Mouse (Mus musculus) gastrocnemius, postnatal 25 days (tissue): ENCODE measurements around the gene Wrap53. TPM values are rescaled to one million over a fixed set of nuclear protein-coding genes. Genes with fewer than 3 reads are reported as not detected.
"Not testable (repeated sequence)": the region's sequence is repeated elsewhere in the genome, so short reads cannot be mapped to it uniquely, and the experiment has no call there.

Experiments
- DNase-seq: peaks from one replicate; pipeline ENCODE4 v3.0.0; 2022
- total RNA-seq, 2 experiments: library from RNA; stranded (reverse); gene quantifications; 1 replicate in 1 of 2; 2 replicates in 1 of 2; pipeline ENCODE4 v1.2.3; 2021

Gene Wrap53
- total RNA-seq, 2 experiments from 2014 or later, result 3.4 to 3.7 TPM

GRCm38 (mm10) chr11:69563373-69563772, 16.7 kb downstream of the Wrap53 start:
- DNase-seq, result no peak

- DNase-seq, result no peak
Measured at GRCm38 (mm10) chr11:69560896-69561854, 18.9 kb downstream of the Wrap53 start.

DNA sequence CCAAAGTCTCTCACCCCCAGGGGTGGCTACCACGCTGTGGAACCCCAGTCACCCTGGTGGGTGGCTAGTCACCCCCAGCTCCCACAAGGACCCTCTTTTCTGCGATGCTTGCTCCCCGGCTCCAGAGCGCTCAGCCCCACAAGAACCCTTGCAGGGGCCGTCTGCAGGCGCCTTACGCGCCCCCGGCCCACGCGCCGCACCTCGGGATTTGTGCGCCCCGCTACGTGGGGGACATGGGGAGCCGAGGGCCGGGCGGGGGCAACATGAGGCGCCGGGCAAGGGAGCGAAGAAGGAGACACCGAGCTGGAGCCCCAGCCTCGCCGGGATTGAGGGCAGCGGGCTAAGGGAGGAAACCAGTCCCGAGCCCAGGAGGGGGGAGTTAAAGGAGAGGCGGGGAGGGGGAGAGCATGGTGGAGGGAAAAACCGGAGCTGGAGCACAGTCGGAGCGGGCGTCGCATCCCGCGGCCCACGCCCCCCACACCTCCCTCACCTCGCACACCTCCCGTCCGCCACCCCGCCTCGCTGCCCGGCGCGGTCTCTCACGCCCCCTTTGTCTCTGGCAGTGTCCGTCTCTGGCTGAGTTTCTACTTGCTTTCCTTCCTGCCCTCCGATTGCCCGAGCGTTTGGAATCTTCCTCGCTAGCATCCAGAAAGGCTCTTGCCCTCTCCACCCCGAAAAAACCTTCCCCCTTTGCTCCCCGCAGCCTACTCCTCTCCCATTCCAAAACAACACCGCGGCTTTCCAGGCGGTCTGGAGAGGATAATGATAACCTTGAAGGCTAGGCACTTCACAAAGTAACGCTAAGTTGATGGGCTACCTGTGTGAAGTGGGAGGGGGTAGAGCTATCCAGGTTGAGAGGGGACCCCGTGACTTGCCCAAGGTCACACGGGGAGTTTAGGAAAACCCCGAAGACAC, 19.9 kb downstream of the Wrap53 start, which contains the start of gene Efnb3:
Gene Efnb3 (minus strand): TSS at position 355 of the 915 bp plus-strand sequence.
- no peak for DNase-seq

GRCm38 (mm10) chr11:69559183-69559582, 20.9 kb downstream of the Wrap53 start:
- DNase-seq, result no peak

DNA sequence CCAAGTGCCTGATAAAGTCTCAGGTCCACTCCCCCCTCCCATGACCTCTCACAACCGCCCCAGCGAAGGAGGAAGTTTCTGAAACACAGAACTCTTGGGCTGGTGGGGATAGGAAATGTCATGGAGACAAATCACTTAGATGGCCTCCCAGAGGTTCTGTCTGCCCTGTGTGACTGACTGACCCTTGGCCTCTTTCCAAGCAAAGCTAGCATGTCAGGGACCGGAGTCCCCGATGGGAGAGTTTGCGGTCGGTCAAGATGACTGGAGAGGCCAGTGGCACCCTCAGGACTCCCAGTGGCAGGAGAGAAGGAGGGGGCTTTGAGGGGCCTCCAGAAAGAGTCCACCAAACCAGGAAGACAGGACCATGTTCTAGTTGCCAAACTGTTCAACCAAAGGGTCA, 21.3 kb downstream of the Wrap53 start:
- DNase-seq, result no peak

- DNase-seq, result no peak
Measured at GRCm38 (mm10) chr11:69557381-69557958, 22.6 kb downstream of the Wrap53 start.

DNA sequence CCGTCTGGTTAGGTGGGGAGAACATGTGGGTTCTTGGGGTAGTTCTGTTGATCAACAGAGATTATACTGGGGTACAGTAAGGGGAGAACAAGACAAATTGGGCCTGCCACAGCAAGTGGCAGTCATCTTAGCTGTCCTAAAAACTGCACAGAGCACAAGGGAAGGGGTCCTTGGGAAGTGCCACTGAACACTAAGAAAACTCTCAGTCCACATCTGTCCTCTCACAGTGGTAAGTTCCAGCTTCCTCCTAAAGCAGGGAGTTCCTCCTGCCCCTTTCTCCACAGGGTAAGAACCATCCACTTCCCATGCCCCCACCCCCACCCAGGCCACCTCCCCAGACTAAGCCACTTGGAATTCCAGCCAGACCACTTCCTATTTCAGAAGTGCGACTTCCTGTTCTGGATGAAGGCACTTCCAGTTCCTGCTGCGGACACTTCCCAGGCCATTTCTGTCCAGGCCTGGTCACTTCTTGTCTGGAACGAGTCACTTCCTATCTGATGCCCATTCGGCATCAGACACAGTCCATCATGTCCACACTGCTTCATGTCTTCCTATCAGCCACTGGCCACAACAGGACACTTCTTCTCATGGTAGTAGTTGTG, 25.4 kb downstream of the Wrap53 start:
- no peak for DNase-seq

DNA sequence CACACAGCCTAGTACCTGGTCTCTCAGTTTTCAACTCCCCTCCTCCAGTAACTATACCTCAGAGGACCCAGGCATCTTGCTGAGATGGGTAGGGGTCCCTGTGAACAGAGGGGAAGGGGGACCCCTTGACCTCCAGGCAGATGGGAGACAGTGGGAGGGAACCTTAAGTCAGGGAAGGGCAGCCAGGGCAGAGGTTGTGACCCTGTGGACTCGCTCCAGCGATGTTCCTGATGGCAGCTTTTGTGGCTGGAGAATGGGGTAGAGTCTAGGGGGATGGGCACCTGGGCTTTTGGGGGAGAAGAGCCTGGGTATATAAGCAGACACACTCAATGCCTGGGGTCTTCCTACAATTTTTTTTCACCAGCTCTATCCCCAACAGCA, 26.7 kb downstream of the Wrap53 start:
- DNase-seq, result no peak

DNA sequence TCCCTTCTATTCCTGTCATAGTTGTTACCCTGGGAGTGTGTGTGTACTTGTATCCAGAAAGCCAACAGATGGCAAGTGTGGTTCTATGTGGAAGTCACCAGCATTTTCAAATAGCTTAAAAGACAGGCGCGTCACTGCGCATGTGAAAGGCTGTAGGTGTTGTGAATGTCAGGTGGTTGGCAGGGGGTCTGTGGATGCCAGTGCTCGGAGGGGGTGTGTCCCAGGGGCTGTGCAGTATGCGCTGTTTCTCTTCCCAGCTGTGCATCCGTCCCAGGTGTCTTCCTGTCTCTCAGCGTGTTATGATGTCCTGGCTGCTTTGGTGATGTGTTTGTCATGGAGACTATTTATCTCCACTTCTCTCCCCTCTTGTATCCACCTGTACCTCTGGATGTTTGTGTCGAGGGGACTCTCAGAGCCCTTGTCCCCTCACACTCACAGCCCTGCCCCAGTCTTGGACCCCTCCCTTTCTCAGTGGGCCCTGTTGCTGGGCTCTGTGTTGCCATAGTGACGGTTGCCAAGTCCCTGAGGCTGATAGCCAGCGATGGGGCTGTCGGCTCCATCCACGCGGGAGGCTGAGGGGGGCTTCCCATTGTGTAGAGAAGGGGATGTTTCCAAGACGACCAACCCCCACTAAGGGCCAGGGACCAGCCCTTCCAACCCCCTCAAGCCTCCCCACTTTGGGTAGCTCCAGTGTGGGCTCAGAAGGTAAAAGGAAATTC, 27.3 kb downstream of the Wrap53 start:
- DNase-seq, result no peak

DNA sequence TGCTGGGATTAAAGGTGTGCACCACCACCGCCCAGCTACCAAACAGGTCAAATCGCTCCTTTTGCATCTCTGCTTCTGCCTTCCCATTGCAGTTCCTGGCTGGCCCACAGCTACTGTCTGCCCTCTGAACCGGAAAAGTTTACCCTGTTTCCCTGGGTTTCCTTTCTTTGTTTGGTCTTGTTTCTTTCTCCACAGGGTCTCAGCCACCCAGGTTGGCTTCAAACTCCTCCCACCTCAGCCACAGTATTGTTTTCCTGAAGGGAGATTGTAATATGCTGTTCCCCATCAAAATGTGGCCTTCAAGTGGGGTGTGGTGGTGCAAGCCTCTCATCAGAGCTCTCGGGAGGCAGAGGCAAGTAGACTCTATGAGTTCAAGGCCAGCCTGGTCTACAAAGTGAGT, 28.7 kb downstream of the Wrap53 start:
- DNase-seq, result no peak

DNA sequence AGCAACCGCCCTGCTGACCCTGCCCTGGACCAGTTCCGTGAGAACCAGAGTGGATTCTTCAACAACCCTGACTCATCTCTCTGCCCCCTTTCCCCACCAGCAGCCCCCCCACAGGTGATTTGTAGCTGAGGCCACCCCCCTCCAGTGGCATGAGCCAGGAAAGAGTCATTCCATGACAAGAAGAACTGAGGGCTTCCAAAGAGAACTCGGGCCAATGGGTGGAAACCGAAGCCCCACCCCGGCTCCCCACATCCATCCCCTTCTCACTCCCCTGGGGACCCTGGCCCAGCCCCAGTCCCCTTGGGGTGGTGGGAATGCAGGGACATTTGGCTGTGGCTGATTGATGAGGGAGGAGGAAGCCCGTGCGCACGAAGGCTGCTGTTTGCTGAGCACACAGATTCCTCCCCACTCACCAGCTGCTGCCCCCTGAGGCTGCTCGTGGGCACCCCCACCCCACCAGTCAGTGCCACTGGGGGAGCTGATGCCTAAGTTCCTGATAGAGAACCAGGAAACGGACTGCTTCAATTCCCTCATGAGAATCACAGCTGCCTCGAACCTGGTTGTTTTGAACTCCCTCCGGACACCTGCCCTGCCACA, 30.9 kb downstream of the Wrap53 start, which contains the start of gene Dnah2:
Gene Dnah2 (minus strand): TSS at position 51 of the 597 bp plus-strand sequence.
- DNase-seq, result no peak

DNA sequence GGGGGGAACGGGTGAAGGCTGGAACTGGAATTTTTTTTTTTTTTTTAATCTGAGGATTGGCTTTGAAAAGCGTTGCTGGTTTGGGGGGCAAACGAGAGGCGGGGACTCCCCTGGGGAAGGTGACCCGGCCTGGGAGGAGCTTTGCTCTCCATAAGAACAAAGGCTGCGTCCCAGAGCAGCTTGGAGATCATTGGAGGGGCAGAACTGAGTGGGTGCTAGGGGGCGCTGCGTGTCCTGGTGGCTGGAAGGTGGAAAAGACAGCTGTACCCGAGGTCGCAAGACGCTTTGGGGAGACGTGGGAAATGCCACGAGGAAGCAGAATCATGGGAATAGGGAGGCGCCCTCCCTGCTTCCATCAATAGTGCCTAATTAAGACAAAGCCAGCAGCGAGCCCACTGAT, 33.0 kb downstream of the Wrap53 start:
- no peak for DNase-seq

GRCm38 (mm10) chr11:69546423-69547053, 33.5 kb downstream of the Wrap53 start:
- DNase-seq, result peak; percentile 50

GRCm38 (mm10) chr11:69545957-69546356, 34.1 kb downstream of the Wrap53 start:
- DNase-seq, result no peak

DNA sequence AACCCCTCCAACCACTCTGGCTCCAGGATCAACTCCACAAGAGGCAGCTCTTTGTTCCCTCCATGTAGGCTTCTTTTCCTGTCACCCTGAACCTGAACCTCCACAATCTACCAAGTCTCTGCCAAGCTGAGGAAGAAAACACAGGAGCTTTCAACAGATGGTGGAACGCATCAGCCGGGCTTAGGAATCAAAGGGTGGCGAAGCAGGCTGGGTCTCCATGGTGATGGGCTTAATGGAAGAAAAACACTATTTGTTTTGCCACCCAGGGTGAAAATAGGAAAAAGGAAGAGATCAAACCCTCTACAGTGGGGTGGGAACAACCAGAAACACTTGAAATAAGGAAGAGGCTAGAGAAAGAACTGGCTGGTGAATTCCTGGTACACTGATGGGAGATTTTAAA, 36.5 kb downstream of the Wrap53 start:
- DNase-seq, result no peak

DNA sequence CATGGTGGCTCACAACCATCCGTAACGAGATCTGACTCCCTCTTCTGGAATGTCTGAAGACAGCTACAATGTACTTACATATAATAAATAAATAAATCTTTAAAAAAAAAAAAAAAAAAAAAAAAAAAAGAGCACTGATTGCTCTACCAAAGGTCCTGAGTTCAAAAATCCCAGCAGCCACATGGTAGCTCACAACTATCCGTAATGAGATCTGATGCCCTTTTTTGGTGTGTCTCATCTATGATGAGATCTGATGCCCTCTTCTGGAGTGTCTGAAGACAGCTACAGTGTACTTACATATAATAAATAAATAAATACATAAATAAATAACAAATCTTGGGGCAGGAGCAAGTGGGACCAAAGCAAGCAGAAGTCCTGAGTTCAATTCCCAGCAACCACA, 38.3 kb downstream of the Wrap53 start:
- DNase-seq, result not testable (repeated sequence)

DNA sequence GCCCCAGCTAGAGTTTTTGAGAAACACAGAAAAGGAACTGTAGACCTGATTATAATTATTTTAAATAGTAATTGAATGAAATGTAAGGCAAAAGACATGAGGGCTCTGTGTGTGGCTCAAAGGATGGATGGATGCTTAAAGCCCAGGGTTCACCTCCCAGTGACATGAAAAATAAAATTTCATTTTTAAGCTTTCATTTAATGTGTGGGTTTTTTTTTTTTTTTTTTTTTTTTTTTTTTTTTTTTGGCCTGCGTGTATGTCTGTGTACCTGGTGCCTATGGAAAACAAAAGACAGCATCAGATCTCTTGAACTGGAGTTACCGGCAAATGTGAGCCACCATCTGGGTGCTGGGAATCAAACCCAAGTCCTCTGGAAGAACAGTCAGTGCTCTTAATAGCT, 39.4 kb downstream of the Wrap53 start:
- no peak for DNase-seq

- DNase-seq, result no peak
Measured at GRCm38 (mm10) chr11:69534990-69535389, 45.1 kb downstream of the Wrap53 start.

DNA sequence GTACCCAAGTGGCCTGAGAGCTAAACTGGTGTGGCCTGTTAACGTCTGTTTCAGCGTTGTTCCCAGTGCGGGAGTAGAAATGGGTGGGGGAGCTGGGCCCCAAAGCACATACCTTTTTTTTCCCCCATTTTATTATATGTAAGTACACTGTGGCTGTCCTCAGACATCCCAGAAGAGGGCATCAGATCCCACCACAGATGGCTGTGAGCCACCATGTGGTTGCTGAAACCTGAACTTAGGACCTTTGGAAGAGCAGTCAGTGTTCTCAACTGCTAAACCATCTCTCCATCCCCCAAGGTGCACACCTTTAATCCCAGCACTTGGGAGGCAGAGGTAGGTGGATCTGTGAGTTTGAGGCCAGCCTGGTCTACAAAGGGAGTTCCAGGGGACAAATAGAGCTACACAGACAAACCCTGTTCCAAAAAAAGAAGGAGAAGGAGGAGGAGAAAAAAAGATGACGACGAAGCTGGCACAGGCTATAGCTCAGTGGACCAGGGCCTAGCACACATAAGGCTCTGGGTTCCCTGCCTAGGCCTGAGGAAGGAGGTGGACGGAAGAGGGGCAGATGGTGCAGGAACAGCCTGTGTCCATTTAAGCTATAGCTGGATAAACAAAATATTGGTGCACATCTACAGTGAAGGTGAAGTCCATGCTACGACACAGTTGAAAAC, 47.4 kb downstream of the Wrap53 start:
- DNase-seq, result no peak

GRCm38 (mm10) chr11:69530755-69531154, 49.3 kb downstream of the Wrap53 start:
- DNase-seq, result not testable (repeated sequence)
